Mouse (Mus musculus) mature B cell (primary cell): Measurements from ENCODE around the gene Pcdh7.
"Not testable (repeated sequence)": the region's sequence is repeated elsewhere in the genome, so short reads cannot be mapped to it uniquely, and the experiment has no call there.

Experiments
- in situ Hi-C: fragments of 300-500 bp; cut with MboI; formaldehyde crosslinking; loops from 2 replicates; pipeline ENCODE4 v1.14.3; 2019

The Pcdh7 gene

DNA sequence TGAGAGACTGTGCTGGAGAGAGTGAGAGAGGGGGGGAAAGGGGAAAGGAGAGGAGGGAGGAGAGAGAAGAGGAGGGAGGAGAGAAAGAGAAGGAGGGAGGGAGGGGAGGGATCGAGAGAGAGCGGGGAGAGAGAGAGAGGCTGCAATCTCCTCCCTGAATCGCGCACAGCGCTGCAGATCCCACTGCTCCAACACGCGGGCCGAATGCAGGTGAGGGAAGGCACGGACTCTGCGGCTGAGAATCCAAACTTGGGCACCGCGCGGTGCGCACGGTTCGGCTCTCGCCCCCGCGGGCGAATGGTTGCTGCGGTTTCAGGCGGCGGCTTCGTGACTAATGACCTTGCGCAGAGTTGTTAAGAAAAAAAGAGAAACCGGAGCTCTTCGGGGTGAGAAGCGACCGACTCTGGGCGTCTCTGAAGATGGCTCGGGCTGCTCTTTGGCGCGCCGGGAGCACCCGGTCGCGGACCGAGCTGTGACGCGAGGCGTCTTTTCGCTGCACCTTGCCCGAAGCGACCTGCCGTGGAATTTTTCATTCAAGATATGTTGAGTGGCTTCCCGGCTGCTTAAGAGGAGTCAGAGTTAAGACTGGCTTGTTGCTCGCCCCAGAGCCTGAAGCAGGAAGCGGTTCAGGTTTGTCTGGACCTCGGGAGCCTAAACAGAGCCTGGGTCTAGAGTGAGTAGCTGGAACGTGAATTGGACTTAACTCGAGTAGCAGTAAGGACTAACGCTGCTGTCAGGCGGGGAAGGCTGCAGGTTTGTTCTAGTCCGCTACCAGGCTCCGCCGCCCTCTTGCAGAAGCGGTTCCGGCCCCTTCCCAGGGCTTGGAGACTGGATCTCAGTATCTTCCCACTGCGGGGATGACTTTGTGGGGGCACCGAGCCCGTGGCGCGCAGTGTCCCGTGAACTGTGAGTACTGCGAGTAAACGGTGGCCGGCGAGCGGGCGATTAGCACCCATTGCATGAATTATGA is at the start of gene Pcdh7:
Gene Pcdh7 (plus strand): TSS at position 62 of the 970 bp plus-strand sequence.
- in situ Hi-C loops = no loop called here

- in situ Hi-C loops = not testable (repeated sequence)
These were observed 40.8 kb upstream of the Pcdh7 start for GRCm38 (mm10) chr5:57676970-57677369.

- in situ Hi-C loops = no loop called here
These were observed 9.4 kb upstream of the Pcdh7 start for GRCm38 (mm10) chr5:57708396-57708795.

DNA sequence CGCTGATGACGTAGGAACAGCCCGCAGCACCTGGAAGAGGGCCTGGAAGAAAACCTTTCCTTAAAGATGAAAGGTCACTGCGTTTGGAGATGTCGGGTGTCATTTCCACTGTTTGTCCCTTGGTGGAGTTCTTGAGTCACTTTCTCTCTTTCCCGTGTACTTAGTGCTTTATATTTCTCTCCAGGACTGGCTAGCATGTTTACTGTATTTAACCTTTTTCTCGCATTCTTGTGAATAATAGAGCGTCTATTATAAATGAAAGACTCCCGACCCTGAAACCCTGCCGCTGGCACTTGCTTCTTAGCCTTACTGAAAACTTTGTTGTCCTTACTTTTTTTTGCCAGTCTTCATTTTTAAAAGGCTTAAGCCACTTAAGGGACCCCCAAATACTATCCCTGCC is 3.8 kb upstream of the Pcdh7 start:
- in situ Hi-C loops = no loop called here

GRCm38 (mm10) chr5:57714621-57715523 is 2.9 kb upstream of the Pcdh7 start:
- in situ Hi-C loops = no loop called here

DNA sequence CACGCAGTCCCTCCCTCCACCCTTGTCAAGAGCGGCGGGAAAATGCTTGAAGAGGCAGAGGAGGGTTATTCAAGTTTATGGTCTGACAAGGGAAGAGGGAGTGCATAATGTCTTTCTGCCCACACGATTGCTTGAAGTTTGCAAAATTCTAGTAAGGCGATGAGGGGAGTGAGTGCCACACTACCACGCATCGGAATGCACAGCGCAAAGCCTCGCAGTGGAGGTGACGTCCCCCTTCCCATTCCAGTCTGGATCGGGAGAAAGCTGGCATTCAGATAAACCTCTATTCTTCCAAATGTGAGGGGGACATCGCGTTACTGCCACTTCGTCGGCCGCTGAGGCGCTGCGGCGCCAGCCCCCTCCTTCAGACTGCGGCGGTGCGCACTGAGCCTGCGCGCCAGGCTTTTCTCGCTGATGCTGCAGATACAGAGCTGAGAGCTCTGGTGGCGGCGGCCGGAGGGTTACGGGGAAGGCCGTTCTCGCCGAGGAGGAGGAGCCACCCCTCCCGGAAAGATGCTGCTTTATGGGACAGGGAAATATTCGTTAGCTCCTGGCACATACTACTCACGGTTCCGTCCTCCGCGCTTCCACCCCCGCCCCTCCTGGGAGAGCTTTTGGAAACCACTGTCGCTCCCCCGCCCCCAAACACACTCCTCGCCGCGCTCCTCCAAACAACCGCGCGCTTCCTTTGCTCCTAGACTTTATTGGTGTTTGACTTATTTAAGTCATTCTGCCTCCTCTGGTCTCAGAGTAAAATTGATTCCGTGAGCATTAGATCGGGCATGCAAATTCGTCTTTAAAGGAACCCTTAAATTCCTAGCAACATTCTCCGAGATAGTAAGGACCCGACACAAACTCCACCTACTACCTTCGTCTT is 2.0 kb upstream of the Pcdh7 start:
- in situ Hi-C loops = no loop called here

- in situ Hi-C loops = no loop called here
These were observed 1.1 kb upstream of the Pcdh7 start for GRCm38 (mm10) chr5:57716421-57717237.

- in situ Hi-C loops = no loop called here
These were observed 395 bp upstream of the Pcdh7 start for GRCm38 (mm10) chr5:57717238-57717905.

DNA sequence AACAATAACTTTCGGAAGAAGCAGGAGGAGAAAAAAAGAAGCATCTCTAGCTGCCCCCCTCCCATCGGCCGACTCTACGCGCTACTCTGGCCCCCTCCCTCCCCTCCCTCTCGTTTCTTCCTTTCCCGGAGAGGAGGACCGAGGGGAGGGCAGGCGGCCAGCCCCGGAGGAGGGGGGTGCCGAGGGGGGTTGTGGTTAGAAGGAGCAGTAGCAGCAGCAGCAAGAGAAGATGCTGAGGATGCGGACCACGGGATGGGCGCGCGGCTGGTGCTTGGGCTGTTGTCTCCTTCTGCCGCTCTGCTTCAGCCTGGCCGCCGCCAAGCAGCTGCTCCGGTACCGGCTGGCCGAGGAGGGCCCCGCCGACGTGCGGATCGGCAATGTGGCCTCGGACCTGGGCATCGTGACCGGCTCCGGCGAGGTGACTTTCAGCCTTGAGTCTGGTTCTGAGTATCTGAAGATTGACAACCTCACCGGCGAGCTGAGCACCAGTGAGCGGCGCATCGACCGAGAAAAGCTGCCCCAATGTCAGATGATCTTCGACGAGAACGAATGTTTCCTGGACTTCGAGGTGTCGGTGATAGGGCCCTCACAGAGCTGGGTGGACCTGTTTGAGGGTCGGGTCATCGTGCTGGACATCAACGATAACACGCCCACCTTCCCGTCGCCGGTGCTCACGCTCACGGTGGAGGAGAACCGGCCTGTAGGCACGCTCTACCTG is 1.3 kb downstream of the Pcdh7 start:
- in situ Hi-C loops = no loop called here

DNA sequence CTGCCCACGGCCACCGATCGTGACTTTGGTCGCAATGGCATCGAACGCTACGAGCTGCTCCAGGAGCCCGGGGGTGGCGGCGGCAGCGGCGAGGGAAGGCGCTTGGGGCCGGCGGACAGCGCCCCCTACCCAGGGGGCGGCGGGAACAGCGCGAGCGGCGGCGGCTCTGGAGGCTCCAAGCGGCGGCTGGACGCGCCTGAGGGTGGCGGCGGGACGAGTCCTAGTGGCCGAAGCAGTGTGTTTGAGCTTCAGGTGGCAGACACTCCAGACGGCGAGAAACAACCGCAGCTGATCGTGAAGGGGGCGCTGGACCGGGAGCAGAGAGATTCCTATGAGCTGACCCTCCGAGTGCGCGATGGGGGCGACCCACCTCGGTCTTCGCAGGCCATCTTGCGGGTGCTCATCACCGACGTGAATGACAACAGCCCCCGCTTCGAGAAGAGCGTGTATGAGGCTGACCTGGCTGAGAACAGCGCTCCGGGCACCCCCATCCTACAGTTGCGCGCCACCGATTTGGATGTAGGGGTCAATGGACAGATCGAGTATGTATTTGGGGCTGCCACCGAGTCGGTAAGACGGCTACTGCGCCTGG is 1.9 kb downstream of the Pcdh7 start:
- in situ Hi-C loops = no loop called here

DNA sequence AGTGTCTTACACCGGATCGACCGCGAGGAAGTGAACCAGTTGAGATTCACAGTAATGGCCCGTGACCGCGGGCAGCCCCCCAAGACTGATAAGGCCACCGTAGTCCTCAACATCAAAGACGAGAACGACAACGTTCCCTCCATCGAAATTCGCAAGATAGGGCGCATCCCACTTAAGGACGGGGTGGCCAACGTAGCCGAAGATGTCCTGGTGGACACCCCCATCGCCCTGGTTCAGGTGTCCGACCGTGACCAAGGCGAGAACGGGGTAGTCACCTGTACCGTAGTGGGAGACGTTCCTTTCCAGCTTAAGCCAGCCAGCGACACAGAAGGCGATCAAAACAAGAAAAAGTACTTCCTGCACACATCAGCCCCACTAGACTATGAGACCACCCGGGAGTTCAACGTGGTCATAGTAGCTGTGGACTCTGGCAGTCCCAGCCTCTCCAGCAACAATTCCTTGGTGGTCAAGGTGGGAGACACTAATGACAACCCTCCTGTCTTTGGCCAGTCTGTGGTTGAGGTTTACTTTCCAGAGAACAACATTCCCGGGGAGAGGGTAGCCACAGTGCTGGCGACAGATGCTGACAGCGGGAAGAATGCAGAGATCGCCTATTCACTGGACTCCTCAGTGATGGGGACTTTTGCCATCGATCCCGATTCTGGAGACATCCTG is 2.6 kb downstream of the Pcdh7 start:
- in situ Hi-C loops = no loop called here

- in situ Hi-C loops = no loop called here
These were observed 3.5 kb downstream of the Pcdh7 start for GRCm38 (mm10) chr5:57721148-57721712.

DNA sequence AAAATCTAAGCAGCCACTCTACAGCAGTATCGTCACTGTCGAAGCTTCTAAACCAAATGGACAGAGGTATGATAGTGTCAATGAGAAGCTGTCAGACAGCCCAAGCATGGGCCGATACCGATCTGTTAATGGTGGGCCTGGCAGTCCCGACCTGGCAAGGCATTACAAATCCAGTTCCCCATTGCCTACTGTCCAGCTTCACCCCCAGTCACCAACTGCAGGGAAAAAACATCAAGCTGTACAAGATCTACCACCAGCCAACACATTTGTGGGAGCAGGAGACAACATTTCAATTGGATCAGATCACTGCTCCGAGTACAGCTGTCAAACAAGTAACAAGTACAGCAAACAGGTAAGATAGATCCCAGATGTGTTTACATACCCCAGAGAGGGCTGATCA is 4.2 kb downstream of the Pcdh7 start:
- in situ Hi-C loops = no loop called here

- in situ Hi-C loops = no loop called here
These were observed 15.7 kb downstream of the Pcdh7 start for GRCm38 (mm10) chr5:57733451-57733850.

- in situ Hi-C loops = no loop called here
These were observed 18.0 kb downstream of the Pcdh7 start for GRCm38 (mm10) chr5:57735723-57736122.

DNA sequence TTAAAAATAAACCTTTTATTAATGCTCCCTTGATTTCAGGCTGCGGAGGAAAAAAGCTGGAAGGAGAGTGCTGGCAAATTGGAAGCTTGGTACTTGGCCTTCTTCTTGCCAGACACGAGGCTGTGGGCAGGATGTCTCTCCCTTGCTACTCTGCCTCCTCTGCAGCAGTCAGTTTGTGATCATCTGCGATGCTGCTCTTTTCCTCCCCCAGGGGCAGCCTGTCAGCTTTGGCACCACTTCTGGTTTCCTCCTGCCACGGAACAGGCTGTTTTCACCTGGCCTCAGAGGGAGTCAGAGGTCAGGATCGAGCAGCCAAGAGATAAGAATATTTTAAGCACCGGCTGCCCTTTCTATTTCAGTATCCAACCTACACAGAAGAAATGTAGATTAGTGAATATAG is 25.2 kb downstream of the Pcdh7 start:
- in situ Hi-C loops = no loop called here

GRCm38 (mm10) chr5:57743956-57744661 is 26.3 kb downstream of the Pcdh7 start:
- in situ Hi-C loops = no loop called here

- in situ Hi-C loops = no loop called here
These were observed 28.1 kb downstream of the Pcdh7 start for GRCm38 (mm10) chr5:57745879-57746278.
